In the genomic region with DNA sequence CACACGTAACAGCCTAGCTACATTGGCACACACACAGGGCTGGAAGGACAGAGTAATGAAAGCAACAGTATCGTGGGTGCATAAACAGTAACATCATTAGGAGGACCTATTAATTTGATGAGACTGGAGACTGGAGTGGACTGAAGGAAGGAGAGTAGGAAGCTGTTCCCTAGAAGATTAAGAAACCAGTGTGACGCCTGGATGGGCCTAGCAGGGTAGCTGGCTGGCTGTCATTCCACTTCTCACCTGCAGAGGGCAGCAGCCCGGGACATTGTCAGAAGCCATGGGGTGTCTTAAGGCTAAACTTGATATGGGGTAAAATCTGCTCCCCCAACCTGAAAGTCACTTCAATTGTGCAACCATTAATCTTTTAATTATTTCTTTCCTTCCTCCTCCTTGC, we compare ENCODE assay signal across 9 mouse cellular contexts.
DNase-seq lines count a peak whose midpoint lies in the region; ATAC-seq lines count a peak whose summit lies in the region.
"Had no signal": no experiment of that assay in that cellular context is flagged by ENCODE, and none has a peak within 500 bp of the region (broad histone marks: within the 10 kb centered on the region; RNA-seq: fewer than 3 reads in every experiment).

No protein-coding gene starts in this region.

- H3K4me3 ChIP-seq in forebrain, embryonic 15.5 days = no peak overlapping the region
- H3K4me3 ChIP-seq in hindbrain, embryonic 13.5 days = no peak overlapping the region
- H3K4me3 ChIP-seq: heart, embryonic 15.5 days had no signal

- H3K27me3 ChIP-seq in forebrain, embryonic 15.5 days = no peaks in the 10 kb centered on the region
- H3K27me3 ChIP-seq in hindbrain, embryonic 13.5 days = 0 out of 2 replicates have a peak, but pooled peaks cover 5% of the 10 kb centered on the region
- H3K27me3 ChIP-seq: heart, embryonic 15.5 days had no signal

- DNase-seq in MEL-GATA-1-ER (ENCODE audit: extremely low read depth, low read depth) = peak; percentile 26
- peak; percentile 81 to 87 for DNase-seq in layer of hippocampus, postnatal 10 days (ENCODE audit: low spot score in 2 of 2)
- DNase-seq in lung, postnatal 25 days (ENCODE audit: low spot score) = peak; percentile 84
- peak; percentile 81 for DNase-seq in retina, postnatal 1 day
- DNase-seq in thymus, postnatal 36 days = peak; percentile 70 to 76

- ATAC-seq in cerebellum, adult (ENCODE audit: insufficient number of reproducible peaks, low FRiP score, low TSS enrichment) = peak; percentile 51
- ATAC-seq in forebrain, embryonic 15.5 days (replicated peaks) = peak; percentile 52; the same call in 1 of the 2 replicates
- ATAC-seq in hindbrain, embryonic 13.5 days (ENCODE audit: low FRiP score) = peak; percentile 63

- no peaks in the 10 kb centered on the region for H3K4me1 ChIP-seq in forebrain, embryonic 15.5 days
- peaks cover 16% of the 10 kb centered on the region for H3K4me1 ChIP-seq in hindbrain, embryonic 13.5 days (replicated peaks)

- 24% methylated on average over 4 of the region's 4 CpGs for WGBS in forebrain, embryonic 15.5 days
- 28% methylated on average over 4 of the region's 4 CpGs for WGBS in hindbrain, embryonic 13.5 days

- no peaks in the 10 kb centered on the region for H3K36me3 ChIP-seq in forebrain, embryonic 15.5 days
- no peaks in the 10 kb centered on the region for H3K36me3 ChIP-seq in hindbrain, embryonic 13.5 days
- H3K36me3 ChIP-seq: heart, embryonic 15.5 days had no signal

- H3K9ac ChIP-seq in forebrain, embryonic 15.5 days (replicated peaks) = no peak overlapping the region
- H3K9ac ChIP-seq in hindbrain, embryonic 13.5 days = no peak overlapping the region
- H3K9ac ChIP-seq: heart, embryonic 15.5 days had no signal

- H3K9me3 ChIP-seq in forebrain, embryonic 15.5 days = no peaks in the 10 kb centered on the region
- H3K9me3 ChIP-seq in hindbrain, embryonic 13.5 days = no peaks in the 10 kb centered on the region
- H3K9me3 ChIP-seq: heart, embryonic 15.5 days had no signal

- no peak overlapping the region for H3K27ac ChIP-seq in forebrain, embryonic 15.5 days (replicated peaks)
- no peak overlapping the region for H3K27ac ChIP-seq in hindbrain, embryonic 13.5 days
- H3K27ac ChIP-seq: heart, embryonic 15.5 days had no signal

- no peak overlapping the region for H3K4me2 ChIP-seq in forebrain, embryonic 15.5 days (replicated peaks)
- H3K4me2 ChIP-seq in hindbrain, embryonic 13.5 days = no peak overlapping the region
- H3K4me2 ChIP-seq: heart, embryonic 15.5 days had no signal

Comparison
In these comparisons a context has a peak if more than half of its experiments do, and no peak if none do; other contexts are left out.
1. DNase-seq: peak in every context shown above with its lines; median percentile 84 in layer of hippocampus, postnatal 10 days; 84 in lung, postnatal 25 days; 81 in retina, postnatal 1 day; 73 in thymus, postnatal 36 days; 26 in MEL-GATA-1-ER.